Mouse (Mus musculus) spleen, postnatal 36 days (tissue): ENCODE data around the gene Cdca8.

Experiments used
- DNase-seq, 2 experiments: peaks; one replicate each; pipeline ENCODE4 v3.0.0; 2022; ENCODE audit warnings: low spot score in 2 of 2, mixed read lengths in 1 of 2

Cdca8 gene

GRCm38 (mm10) chr4:124953546-124953945 is 14.4 kb upstream of the Cdca8 start:
- no peak for DNase-seq

GRCm38 (mm10) chr4:124951036-124951433 is 11.9 kb upstream of the Cdca8 start:
- DNase-seq, result no peak

- DNase-seq, result no peak
These were observed 11.3 kb upstream of the Cdca8 start for GRCm38 (mm10) chr4:124950181-124951035.

DNA sequence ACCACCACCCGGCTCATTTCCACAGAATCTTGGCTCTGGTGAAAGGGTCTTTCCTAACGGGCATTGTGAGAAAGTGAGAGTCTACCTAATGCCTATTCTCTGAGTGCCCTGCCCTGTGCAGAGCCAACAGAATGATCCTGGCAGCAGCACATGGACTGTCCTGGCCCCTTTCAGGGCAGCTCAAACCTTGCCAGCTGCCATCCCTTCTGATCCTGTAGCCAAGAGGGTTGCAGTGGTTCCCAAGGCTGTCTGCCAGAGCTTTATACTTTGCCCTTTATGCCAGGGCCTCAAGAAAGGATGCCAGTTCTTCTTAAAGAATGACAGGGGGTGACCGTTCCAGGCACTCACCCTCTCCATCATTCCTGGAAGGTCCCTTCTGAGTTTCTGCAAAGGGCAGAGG is 10.4 kb upstream of the Cdca8 start:
- DNase-seq, result no peak

GRCm38 (mm10) chr4:124944961-124945360 is 5.8 kb upstream of the Cdca8 start:
- DNase-seq, result no peak

DNA sequence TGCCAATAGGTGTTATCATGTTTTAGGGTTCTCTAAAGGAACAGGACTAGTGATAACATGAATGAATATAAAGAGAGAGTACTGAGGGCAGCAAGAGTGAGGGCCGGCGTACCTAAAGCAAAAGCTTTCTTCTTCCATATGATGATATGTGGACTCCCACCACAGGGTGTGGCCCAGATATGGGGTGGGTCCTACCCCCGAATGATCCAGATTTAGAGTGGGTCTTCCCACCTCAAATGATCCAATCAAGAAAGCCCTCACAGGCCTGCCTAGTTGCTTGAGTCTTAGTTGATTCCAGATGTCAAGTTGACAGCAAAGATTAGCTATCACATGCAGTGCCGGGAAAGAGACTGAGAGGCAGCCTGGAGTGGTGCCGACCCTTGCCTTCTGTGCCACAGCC is 4.7 kb upstream of the Cdca8 start:
- DNase-seq, result no peak

DNA sequence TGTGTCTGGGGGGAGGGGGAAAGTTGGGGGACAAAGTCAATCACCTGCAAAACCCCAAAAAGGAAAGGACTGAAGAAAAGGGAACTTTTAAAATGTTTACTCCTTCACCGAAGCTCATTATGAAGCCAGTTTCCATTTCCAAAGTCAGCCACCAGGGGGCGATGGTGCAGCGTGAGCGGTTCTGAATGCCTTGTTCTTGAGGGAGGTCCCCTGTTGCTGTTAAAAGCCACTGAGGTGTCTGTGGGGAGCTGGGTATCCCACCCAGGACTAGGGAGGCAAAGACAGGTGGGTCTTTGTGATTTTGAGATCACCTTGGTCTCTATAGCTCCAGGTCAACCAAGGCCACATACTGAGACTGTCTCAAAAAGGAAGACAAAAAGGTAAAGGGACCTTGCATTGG is 3.9 kb upstream of the Cdca8 start:
- DNase-seq, result peak; percentile 56 to 69

DNA sequence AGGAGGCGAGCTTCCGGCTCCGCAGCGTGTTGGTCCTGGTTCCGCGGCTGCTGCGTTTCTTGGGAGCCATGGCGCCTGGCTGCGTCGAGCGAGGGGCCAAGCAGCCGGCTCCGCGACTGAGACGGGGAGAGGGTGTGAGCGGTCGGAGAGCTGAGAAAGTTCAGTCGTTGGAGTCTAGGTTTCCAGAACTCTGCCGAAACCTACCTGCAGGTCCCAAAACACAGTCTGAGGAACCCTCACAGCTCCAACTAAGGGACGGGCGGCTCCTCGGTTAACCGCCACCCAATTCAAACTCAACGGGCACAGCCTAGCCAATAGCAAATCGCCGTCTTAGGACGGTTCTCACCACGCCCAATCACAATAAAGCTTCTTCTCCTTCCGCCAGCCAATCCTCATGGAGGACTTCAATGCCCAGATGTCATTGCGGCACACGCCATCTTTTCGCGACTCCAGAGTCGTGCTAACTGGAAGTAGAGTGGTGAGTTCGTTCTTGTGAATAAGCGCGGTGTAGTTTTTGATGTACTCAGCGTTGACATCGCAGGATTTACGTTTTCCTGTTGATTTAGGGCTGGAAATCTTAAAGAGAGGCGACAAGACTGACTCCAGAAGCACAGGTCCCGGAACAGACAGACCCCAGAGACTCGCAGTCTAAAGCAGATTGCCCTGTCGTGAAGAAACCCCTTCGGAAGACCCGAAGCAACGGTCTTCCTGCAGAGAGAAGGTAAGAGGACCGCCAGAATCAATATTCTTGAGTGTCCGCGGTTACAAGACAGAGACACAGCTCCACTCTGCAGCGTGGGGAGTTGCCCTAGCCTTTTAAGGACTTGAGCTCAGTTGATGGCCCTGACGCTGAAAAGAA is 2.3 kb downstream of the Cdca8 start, which contains the start of gene 9930104L06Rik:
Gene 9930104L06Rik (plus strand): TSS at position 436 of the 859 bp plus-strand sequence.
- DNase-seq, result peak; percentile 93 to 96

- DNase-seq, result no peak
These were observed 11.0 kb downstream of the Cdca8 start for GRCm38 (mm10) chr4:124928102-124928501.

GRCm38 (mm10) chr4:124905971-124906822 is 32.9 kb downstream of the Cdca8 start:
- no peak for DNase-seq

GRCm38 (mm10) chr4:124905417-124905816 is 33.7 kb downstream of the Cdca8 start:
- no peak for DNase-seq

- no peak for DNase-seq
These were observed 39.2 kb downstream of the Cdca8 start for GRCm38 (mm10) chr4:124899906-124900305.

DNA sequence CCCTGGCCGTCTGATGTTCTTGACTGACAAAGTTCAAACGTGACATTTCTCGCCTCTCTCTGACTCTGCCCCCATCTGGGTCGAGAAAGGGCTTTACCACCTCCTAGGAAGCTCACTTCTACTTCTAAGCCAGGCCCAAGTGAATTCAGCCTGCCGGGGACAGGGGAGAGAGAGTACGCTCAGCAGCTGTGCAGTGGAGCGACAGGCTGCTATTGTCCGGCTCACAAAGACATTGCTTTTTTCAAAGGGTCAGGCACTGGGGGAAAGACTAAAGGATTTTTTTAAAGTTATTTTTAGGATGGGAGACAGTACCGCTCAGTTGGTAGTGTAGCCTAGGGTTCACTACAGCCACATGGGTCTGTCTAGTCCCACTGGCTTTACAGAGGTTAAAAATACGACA is 40.7 kb downstream of the Cdca8 start:
- DNase-seq, result no peak

- no peak for DNase-seq
These were observed 44.3 kb downstream of the Cdca8 start for GRCm38 (mm10) chr4:124894508-124895428.

DNA sequence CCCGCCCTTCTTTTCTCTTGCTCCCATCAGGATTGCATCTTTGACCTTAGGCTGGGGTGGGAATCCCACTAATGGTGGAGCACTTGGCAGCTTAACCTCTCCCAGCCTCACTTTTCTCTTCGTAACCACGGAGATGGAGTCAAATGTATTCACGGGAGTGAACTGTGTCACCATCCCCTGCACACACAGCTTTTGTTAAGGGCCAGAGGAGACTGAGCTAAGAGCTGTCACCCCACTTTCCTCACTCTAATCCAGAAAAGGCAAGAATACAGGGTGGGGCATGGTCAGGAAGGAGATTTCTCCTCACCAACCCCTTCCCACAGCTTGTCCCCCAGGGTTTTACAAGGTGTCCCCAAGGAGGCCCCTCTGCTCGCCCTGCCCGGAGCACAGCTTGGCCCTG is 45.3 kb downstream of the Cdca8 start:
- DNase-seq, result no peak

DNA sequence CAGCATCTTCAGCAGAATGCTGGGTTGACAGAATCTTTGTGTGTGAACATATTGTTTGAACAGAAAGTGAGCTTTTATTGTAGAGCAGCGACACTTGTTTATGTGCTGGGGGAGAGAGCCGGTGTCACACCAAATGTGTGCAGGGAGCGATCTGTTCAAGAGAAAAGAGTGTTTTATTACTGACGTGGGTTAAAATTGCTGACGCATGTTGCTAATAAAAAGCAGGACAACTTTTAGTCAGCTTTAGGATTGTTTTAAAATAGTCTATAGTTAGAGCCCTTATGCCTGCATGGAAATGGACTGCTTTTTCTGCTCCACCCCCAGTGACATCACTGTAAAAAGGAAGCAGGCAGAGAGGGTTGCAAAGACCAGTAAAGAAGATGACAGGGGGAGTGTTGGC is 48.3 kb downstream of the Cdca8 start:
- DNase-seq, result no peak

DNA sequence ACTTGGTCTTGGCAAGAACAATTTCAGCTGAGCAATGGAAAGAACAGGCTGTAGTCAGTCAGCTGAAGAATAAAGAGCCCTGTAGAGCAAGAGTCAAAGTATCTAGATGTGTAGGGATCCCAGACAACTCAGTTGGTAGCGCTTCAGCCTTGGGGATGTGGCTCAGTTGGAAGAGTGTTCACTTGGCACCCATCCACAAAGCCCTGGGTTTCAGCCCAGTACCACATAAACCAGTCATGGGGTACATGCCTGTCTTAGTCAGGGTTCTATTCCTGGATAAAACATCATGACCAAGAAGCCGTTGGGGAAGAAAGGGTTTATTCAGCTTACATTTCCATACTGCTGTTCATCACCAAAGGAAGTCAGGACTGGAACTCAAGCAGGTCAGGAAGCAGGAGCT is 49.2 kb downstream of the Cdca8 start:
- no peak for DNase-seq

- no peak for DNase-seq
These were observed 50.4 kb downstream of the Cdca8 start for GRCm38 (mm10) chr4:124888702-124889101.

GRCm38 (mm10) chr4:124882151-124882729 is 56.9 kb downstream of the Cdca8 start:
- no peak for DNase-seq

DNA sequence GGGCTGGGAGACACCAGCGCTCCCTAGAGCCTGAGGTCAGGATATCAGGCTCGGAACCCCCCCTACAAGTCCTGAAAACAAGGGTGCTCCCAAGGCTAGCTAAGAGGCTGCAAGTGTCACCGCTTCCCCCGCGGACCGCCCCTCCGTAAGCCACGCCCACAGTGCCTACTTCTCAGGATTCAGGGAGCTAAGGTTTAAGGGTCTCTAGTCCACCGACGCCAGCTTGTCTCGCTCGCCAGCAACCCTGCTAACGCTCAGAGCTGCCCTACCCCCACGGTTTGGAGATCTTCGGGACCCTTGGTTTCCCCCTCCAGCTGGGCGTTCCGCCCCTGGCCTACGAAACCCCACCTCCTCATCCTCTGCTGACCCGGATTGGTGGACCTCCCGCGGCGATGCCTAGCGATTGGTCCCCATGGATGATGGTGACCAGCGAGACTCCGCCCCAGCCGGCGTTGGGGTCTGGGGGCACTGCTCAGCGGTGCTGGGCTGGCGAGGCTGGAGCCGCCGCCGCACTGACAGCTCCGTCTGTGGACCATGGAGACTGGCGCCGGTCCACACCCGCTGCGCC is 57.7 kb downstream of the Cdca8 start:
- DNase-seq, result no peak
